Mouse (Mus musculus) myocyte (in vitro differentiated cells): ENCODE measurements around the gene Mta3. TPM values are rescaled to one million over a fixed set of nuclear protein-coding genes. Genes with fewer than 3 reads are reported as not detected.

ENCODE experiments used
- H3K27me3 ChIP-seq: one replicate; pipeline ENCODE4 v1.6.1; 2011; ENCODE audit not compliant: control insufficient read depth, insufficient read depth, insufficient read length
- H3K36me3 ChIP-seq: one replicate; pipeline ENCODE4 v1.6.1; 2011; ENCODE audit not compliant: control insufficient read depth, insufficient read depth
- H3K4me2 ChIP-seq: one replicate; pipeline ENCODE4 v1.6.1; 2011; ENCODE audit warnings: low read depth, control low read depth
- H3K4me3 ChIP-seq: one replicate; pipeline ENCODE4 v1.5.1; 2011; ENCODE audit warnings: mild to moderate bottlenecking, control low read depth, moderate library complexity
- H3K79me2 ChIP-seq: one replicate; pipeline ENCODE4 v1.6.1; 2011; ENCODE audit not compliant: control insufficient read depth, insufficient read depth
- H3ac ChIP-seq: one replicate; pipeline ENCODE4 v1.6.1; 2011; ENCODE audit not compliant: control insufficient read depth, insufficient read length
- CEBPB ChIP-seq: IDR thresholded peaks from 2 replicates; pipeline ENCODE4 v1.6.1; 2011; ENCODE audit warnings: mild to moderate bottlenecking, moderate library complexity; ENCODE audit not compliant: poor library complexity, insufficient read depth, severe bottlenecking
- E2F4 ChIP-seq: IDR thresholded peaks from one replicate; pipeline ENCODE4 v1.6.1; 2011; ENCODE audit warnings: mild to moderate bottlenecking, control low read depth, moderate library complexity; ENCODE audit not compliant: insufficient read depth
- MAX ChIP-seq: IDR thresholded peaks from one replicate; pipeline ENCODE4 v1.6.1; 2011; ENCODE audit warnings: low read depth, mild to moderate bottlenecking, control low read depth
- MYOD1 ChIP-seq, 3 experiments: IDR thresholded peaks; one replicate each; pipeline ENCODE4 v1.6.1; 2011; ENCODE audit warnings: control low read depth in 2 of 3, low read depth in 2 of 3, mild to moderate bottlenecking in 2 of 3, moderate library complexity in 1 of 3; ENCODE audit not compliant: insufficient read length in 2 of 3, control insufficient read depth in 1 of 3
- MYOG ChIP-seq, 3 experiments: IDR thresholded peaks; one replicate each; pipeline ENCODE4 v1.6.1; 2011; ENCODE audit warnings: control low read depth in 2 of 3, low read depth in 2 of 3, mild to moderate bottlenecking in 2 of 3; ENCODE audit not compliant: insufficient read length in 2 of 3, control insufficient read depth in 1 of 3, insufficient read depth in 1 of 3
- POLR2A ChIP-seq: IDR thresholded peaks from one replicate; pipeline ENCODE4 v1.6.1; 2011; ENCODE audit warnings: low read depth, mild to moderate bottlenecking, control low read depth, moderate library complexity; ENCODE audit not compliant: insufficient read length
- POLR2AphosphoS2 ChIP-seq: IDR thresholded peaks from one replicate; pipeline ENCODE4 v1.6.1; 2011; ENCODE audit warnings: low read depth, control low read depth; ENCODE audit not compliant: insufficient read length
- REST ChIP-seq: IDR thresholded peaks from one replicate; pipeline ENCODE4 v1.6.1; 2011; ENCODE audit warnings: mild to moderate bottlenecking, control low read depth, moderate library complexity; ENCODE audit not compliant: insufficient read depth, insufficient read length
- SRF ChIP-seq: IDR thresholded peaks from one replicate; pipeline ENCODE4 v1.6.1; 2011; ENCODE audit warnings: low read depth; ENCODE audit not compliant: control insufficient read depth, insufficient read length
- TCF12 ChIP-seq: IDR thresholded peaks from one replicate; pipeline ENCODE4 v1.6.1; 2011; ENCODE audit warnings: mild to moderate bottlenecking, control low read depth; ENCODE audit not compliant: poor library complexity, insufficient read depth, severe bottlenecking
- TCF3 ChIP-seq: IDR thresholded peaks from one replicate; pipeline ENCODE4 v1.6.1; 2011; ENCODE audit warnings: low read depth, control low read depth; ENCODE audit not compliant: insufficient read length
- USF1 ChIP-seq: IDR thresholded peaks from one replicate; pipeline ENCODE4 v1.6.1; 2011; ENCODE audit warnings: low read depth, mild to moderate bottlenecking, control low read depth, moderate library complexity
- polyA plus RNA-seq: library from polyadenylated mRNA; unstranded; fragments of >200 nt; fragmentation: generic; extraction: Trizol; gene quantifications from one replicate; pipeline ENCODE4 v1.2.1, GENCODE M21; 2012; ENCODE audit warnings: missing spikeins

The Mta3 gene
- polyA plus RNA-seq, 1 experiment = 30.6 TPM

DNA sequence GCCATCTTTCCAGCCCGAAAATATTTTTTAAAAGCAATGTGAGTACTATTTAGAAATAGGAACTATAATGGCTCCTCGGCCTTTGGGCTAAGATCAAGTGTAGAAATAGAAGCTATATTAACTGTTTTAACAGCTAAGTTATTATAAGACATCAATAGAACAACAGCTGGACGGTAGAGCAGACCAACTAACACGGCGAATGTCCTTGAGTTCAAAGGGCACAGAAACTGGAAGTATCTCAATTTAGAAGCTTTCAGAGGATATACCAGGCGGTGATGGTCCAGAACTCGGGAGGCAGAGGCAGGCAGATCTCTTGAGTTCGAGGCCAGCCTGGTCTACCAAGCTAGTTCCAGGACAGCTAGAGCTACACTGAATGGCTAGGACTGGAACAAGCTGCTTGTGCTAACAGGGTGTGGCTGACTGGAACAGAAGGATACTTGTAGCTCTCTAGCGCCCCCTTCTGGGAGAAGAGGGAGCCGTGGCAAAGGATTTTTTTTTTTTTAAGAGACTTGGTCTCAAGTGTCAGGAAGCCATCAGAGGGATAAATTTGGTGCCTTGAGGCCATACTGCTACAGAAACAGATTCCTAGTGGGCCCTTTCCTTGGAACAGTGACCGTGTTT, 101.9 kb downstream of the Mta3 start:
- Histone ChIP-seq H3K4me2 (no peak overlapping the region), H3ac (no peak overlapping the region), H3K36me3 (no peaks in the 10 kb centered on the region), H3K4me3 (no peak overlapping the region), H3K27me3 (no peaks in the 10 kb centered on the region), H3K79me2 (no peaks in the 10 kb centered on the region)
- no peak for TF ChIP-seq TCF3
- TF ChIP-seq REST = no peak
- no peak for TF ChIP-seq CEBPB
- no peak for TF ChIP-seq POLR2A
- TF ChIP-seq POLR2AphosphoS2 = no peak
- no peak for TF ChIP-seq USF1
- no peak for TF ChIP-seq MYOD1 (IDR thresholded peaks at IDR 0.05; ENCODE audit: control insufficient read depth in 1 of 3, insufficient read length in 2 of 3, low read depth in 2 of 3)

DNA sequence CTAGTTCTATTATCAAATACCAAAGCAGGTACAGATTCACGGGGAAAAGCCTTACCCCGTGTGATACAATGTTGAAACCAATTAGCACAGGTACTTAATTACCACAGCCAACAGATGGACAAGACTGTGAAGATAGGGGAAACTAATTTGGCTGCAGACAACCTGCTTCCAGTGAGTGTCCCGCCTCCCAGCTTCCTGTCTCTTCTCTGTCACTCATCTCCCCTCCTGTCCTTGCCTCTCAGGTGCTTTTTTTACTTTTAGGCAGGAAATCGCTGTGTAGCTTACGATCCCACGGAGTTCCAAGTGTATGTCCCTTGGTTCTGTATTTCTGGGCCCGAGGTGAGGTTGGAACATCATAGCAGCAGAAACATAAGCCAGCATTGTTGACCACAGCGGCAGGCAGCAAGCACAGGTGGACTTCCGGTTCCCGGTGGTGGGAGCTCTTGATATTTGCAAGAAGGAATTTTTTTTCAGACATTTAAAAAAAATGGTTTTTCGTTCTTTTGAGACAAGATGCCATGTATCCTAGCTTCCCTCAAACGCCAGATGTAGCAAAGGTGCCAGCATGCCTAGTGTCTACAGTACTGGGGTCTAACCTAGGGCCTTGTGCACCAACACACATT, 102.6 kb downstream of the Mta3 start:
- no peak for TF ChIP-seq SRF
- no peak for TF ChIP-seq MYOG (IDR thresholded peaks at IDR 0.05; ENCODE audit: control insufficient read depth in 1 of 3, insufficient read depth in 1 of 3, insufficient read length in 2 of 3, low read depth in 2 of 3)
- TF ChIP-seq TCF12 = no peak
- TF ChIP-seq CEBPB = no peak
- TF ChIP-seq REST = no peak
- no peak for TF ChIP-seq MAX
- TF ChIP-seq E2F4 = no peak
- TF ChIP-seq USF1 = no peak
- TF ChIP-seq MYOD1 (IDR thresholded peaks at IDR 0.05; ENCODE audit: control insufficient read depth in 1 of 3, insufficient read length in 2 of 3, low read depth in 2 of 3) = no peak
- TF ChIP-seq TCF3 = no peak
- TF ChIP-seq POLR2AphosphoS2 = no peak
- no peak for TF ChIP-seq POLR2A
- H3K4me3 ChIP-seq = no peak overlapping the region
- H3K79me2 ChIP-seq = no peaks in the 10 kb centered on the region
- H3K36me3 ChIP-seq = no peaks in the 10 kb centered on the region
- no peak overlapping the region for H3ac ChIP-seq
- H3K27me3 ChIP-seq = no peaks in the 10 kb centered on the region
- H3K4me2 ChIP-seq = no peak overlapping the region

DNA sequence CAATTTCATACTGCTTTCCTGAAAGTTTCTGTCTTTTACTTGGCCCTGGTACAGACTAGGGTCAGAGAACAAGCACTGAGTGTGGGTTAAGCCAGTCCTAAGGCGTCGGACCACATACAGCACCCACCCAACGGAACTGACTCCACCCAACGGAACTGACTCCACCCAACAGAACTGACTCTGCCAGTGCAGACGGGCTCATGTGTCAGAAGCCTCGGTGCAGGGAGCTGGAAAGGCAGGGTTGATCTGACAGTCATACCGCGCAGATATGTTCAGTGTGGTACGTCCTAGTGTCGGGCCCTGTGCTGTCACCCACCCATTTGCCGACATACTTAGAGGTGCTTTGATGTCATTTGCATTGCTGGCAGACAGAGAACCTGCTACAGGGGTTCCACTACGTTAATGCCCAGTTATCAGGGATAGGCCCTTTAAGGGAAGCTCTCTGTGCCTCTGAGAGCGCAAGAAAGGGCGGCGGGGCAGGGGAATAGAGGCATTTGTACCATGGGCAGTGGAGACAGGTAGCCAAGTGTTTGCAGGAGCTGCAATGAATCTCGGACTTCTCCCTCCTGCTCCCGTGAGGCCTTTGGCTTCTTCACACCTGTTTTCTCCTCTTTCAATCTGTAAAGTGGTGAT, 103.3 kb downstream of the Mta3 start:
- Histone ChIP-seq H3K4me2 (no peak overlapping the region), H3ac (no peak overlapping the region), H3K36me3 (no peaks in the 10 kb centered on the region), H3K4me3 (no peak overlapping the region), H3K79me2 (no peaks in the 10 kb centered on the region), H3K27me3 (no peaks in the 10 kb centered on the region)
- TF ChIP-seq SRF (no peak), TCF12 (no peak), TCF3 (no peak), MAX (no peak), POLR2A (no peak), USF1 (no peak), E2F4 (no peak), REST (no peak), CEBPB (no peak), POLR2AphosphoS2 (no peak), MYOD1 (IDR thresholded peaks at IDR 0.05; ENCODE audit: control insufficient read depth in 1 of 3, insufficient read length in 2 of 3, low read depth in 2 of 3) (no peak)

DNA sequence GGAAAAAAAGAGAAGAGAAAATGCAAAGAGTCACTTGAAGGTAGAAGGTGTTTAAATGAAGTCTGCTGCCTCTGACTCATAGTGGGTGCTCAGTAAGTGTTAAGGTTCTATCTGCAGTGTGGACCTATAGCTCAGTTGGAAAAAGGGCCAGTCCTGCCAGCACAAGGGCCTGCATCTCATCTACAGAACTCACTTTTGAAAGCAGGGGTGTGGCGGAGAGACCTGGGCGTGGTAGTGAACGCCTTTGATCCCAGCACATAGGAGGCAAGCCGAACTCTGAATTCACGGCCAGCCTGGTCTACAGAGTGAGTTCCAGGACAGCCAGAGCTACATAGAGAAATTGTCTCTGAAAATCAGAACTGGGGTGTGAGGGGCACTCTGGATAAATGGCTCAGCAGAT, 104.3 kb downstream of the Mta3 start:
- Histone ChIP-seq H3K36me3 (no peaks in the 10 kb centered on the region), H3K79me2 (no peaks in the 10 kb centered on the region), H3K4me3 (no peak overlapping the region), H3K27me3 (no peaks in the 10 kb centered on the region), H3K4me2 (no peak overlapping the region), H3ac (no peak overlapping the region)
- TF ChIP-seq USF1 (no peak), MYOD1 (IDR thresholded peaks at IDR 0.05; ENCODE audit: control insufficient read depth in 1 of 3, insufficient read length in 2 of 3, low read depth in 2 of 3) (no peak), POLR2AphosphoS2 (no peak), SRF (no peak), REST (no peak), TCF3 (no peak), TCF12 (no peak), CEBPB (no peak), E2F4 (no peak), POLR2A (no peak), MYOG (IDR thresholded peaks at IDR 0.05; ENCODE audit: control insufficient read depth in 1 of 3, insufficient read depth in 1 of 3, insufficient read length in 2 of 3, low read depth in 2 of 3) (no peak), MAX (no peak)
